Mouse (Mus musculus) heart, embryonic 12.5 days (tissue): ENCODE results near the gene Pip5k1b. TPM values are rescaled to one million over a fixed set of nuclear protein-coding genes. Genes with fewer than 3 reads are reported as not detected.

ENCODE experiments used
- ATAC-seq: fragments of 200-750 bp; cut with Nextera tagmentation; 2 replicates; pipeline ENCODE4 v1.8.0; 2017; ENCODE audit warnings: moderate TSS enrichment, moderate library complexity; ENCODE audit not compliant: insufficient number of reproducible peaks, low FRiP score
- H3K27ac ChIP-seq: fragments of 300-500 bp; sonication (generic); 2 replicates; pipeline ENCODE4 v1.5.1; 2016; ENCODE audit warnings: mild to moderate bottlenecking, moderate library complexity; ENCODE audit not compliant: poor library complexity, severe bottlenecking
- H3K27me3 ChIP-seq: fragments of 300-500 bp; sonication (generic); replicated peaks from 2 replicates; pipeline ENCODE4 v1.6.1; 2016; ENCODE audit warnings: mild to moderate bottlenecking, moderate library complexity
- H3K36me3 ChIP-seq: fragments of 300-500 bp; sonication (generic); 2 replicates; pipeline ENCODE4 v1.6.1; 2016; ENCODE audit warnings: mild to moderate bottlenecking, moderate library complexity
- H3K4me1 ChIP-seq: fragments of 300-500 bp; sonication (generic); replicated peaks from 2 replicates; pipeline ENCODE4 v1.6.1; 2016; ENCODE audit warnings: mild to moderate bottlenecking
- H3K4me2 ChIP-seq: fragments of 300-500 bp; sonication (generic); 2 replicates; pipeline ENCODE4 v1.6.1; 2016; ENCODE audit warnings: mild to moderate bottlenecking, moderate library complexity
- H3K4me3 ChIP-seq: fragments of 300-500 bp; sonication (generic); 2 replicates; pipeline ENCODE4 v1.5.1; 2016; ENCODE audit warnings: mild to moderate bottlenecking
- H3K9ac ChIP-seq: fragments of 300-500 bp; sonication (generic); 2 replicates; pipeline ENCODE4 v1.6.1; 2016; ENCODE audit warnings: mild to moderate bottlenecking, moderate library complexity
- H3K9me3 ChIP-seq: fragments of 300-500 bp; sonication (generic); replicated peaks from 2 replicates; pipeline ENCODE4 v1.6.1; 2016; ENCODE audit warnings: mild to moderate bottlenecking, moderate library complexity
- WGBS: fragments of 180-500 bp; shearing (Covaris S2); methylation state at CpG from one replicate; pipeline ENCODE4 v1.1.7; 2016; 5-methylcytosine and 5-hydroxymethylcytosine counted together
- polyA plus RNA-seq: library from polyadenylated mRNA; unstranded; fragments of >200 nt; fragmentation: Nextera tagmentation; extraction: Ambion mirVana; gene quantifications from 2 replicates; pipeline ENCODE4 v1.2.1, GENCODE M21; 2016

Gene Pip5k1b
- polyA plus RNA-seq: 8.6 and 9.4 TPM in 2 replicates

DNA sequence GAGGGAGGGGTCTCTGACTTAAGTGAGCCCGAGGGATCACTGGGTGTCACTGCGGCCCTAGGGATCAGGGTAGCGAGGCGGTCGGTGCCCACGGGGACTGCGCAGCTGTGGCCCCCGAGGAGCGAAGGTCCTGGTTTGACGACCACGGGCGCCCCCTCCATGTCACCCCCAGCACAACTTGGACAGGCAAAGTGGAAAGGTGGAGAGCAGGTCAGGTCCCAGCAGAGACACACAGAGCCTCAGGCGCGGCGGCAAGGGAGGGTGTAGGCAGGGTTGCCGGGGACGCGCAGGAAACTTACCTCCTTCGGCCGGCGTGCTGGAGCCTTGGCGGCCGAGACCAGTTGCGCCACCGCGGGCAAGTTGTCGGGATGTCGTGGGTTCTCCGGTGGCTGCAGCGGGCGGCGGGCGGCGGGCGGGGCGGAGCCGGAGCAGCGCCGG, at the start of gene Pip5k1b:
Pip5k1b (minus strand) TSS at position 407 of the 438 bp plus-strand sequence.
- H3K9me3 ChIP-seq: 0 out of 2 replicates have a peak, but pooled peaks cover 3% of the 10 kb centered on the region
- H3K4me1 ChIP-seq: peaks cover 49% of the 10 kb centered on the region
- WGBS: under 1% methylated on average over 38 of the region's 39 CpGs
- H3K27ac ChIP-seq: peak within 1 kb of the TSS; percentile 89
- peak; percentile 65 for ATAC-seq
- H3K4me2 ChIP-seq: peak within 1 kb of the TSS; percentile 97
- no peaks in the 10 kb centered on the region for H3K36me3 ChIP-seq
- H3K4me3 ChIP-seq: peak within 1 kb of the TSS; percentile 83
- peak within 1 kb of the TSS; percentile 87 for H3K9ac ChIP-seq
- H3K27me3 ChIP-seq: no peaks in the 10 kb centered on the region

DNA sequence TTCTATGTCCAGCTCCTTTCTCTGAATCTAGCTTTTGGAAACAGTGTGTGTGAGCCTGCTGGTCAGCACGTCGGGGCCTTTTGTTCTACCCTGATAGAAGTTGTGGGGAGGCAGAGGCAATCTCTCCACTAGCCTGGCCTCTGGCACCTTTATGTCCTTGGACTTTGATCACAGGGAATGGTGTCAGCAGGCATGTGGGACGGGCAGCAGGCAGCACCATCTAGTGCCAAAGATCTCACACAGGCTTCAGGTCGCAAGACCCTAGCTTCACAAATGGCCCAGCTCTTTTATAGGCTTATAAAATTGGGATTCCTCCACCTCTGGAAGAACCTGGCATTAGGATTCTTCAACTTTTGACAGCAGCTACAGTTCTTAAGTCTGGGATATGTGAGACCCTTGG, 48.4 kb upstream of the Pip5k1b start:
- H3K36me3 ChIP-seq: no peaks in the 10 kb centered on the region
- H3K4me3 ChIP-seq: no peak overlapping the region
- no peak overlapping the region for H3K4me2 ChIP-seq
- H3K27ac ChIP-seq: no peak overlapping the region
- H3K9ac ChIP-seq: no peak overlapping the region
- no peak for ATAC-seq
- H3K4me1 ChIP-seq: no peaks in the 10 kb centered on the region
- H3K27me3 ChIP-seq: no peaks in the 10 kb centered on the region
- WGBS: 65% methylated on average over 4 of the region's 4 CpGs
- H3K9me3 ChIP-seq: peaks cover 3% of the 10 kb centered on the region; the same call in 1 of the 2 replicates

DNA sequence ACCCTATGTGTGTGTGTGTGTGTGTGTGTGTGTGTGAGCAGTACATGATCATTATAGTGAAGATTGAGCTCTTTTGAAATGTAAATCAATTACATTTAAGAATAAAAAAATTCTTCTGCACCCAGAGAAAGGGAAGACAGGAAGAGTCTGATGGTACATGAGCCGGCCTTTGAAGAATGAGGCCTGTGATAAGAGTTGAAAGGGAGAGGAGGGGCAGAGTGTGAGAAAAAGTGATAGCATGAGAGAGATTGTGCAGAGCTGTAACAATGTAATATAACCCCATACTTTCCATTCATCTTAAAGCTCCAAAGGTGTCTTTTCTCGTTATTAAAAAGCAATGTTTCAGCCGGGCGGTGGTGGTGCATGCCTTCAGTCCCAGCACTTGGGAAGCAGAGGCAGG, 47.8 kb upstream of the Pip5k1b start:
- no peaks in the 10 kb centered on the region for H3K4me1 ChIP-seq
- 62% methylated on average over 4 of the region's 4 CpGs for WGBS
- no peak for ATAC-seq
- no peak overlapping the region for H3K27ac ChIP-seq
- H3K27me3 ChIP-seq: no peaks in the 10 kb centered on the region
- no peak overlapping the region for H3K9ac ChIP-seq
- H3K4me3 ChIP-seq: no peak overlapping the region
- H3K4me2 ChIP-seq: no peak overlapping the region
- peaks cover 3% of the 10 kb centered on the region; the same call in 1 of the 2 replicates for H3K9me3 ChIP-seq
- H3K36me3 ChIP-seq: no peaks in the 10 kb centered on the region

DNA sequence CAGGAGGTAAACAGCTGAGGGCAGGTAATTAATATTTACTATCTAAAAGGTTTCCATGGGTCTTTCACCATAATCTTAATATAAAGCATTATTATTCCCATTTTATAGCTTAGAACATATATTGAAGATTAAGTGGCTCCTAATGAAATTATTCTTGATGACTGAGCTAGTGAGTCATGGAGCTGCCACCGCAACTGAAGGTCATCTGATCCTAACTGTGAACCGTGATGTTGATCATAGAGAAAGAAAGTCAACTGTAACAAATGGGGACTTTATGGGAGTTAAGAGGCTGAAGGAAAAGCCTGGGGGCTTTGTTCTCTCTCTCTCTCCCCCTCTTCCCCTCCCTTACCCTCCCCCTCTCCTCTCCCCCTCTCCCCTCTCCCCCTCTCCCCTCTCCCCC, 31.1 kb upstream of the Pip5k1b start:
- H3K4me3 ChIP-seq: no peak overlapping the region
- no peak for ATAC-seq
- no peak overlapping the region for H3K27ac ChIP-seq
- no peaks in the 10 kb centered on the region for H3K36me3 ChIP-seq
- WGBS: 56% methylated on average over 2 of the region's 2 CpGs
- no peaks in the 10 kb centered on the region for H3K27me3 ChIP-seq
- H3K4me2 ChIP-seq: no peak overlapping the region
- no peaks in the 10 kb centered on the region; the same call in 1 of the 2 replicates for H3K4me1 ChIP-seq
- no peaks in the 10 kb centered on the region for H3K9me3 ChIP-seq
- no peak overlapping the region for H3K9ac ChIP-seq

DNA sequence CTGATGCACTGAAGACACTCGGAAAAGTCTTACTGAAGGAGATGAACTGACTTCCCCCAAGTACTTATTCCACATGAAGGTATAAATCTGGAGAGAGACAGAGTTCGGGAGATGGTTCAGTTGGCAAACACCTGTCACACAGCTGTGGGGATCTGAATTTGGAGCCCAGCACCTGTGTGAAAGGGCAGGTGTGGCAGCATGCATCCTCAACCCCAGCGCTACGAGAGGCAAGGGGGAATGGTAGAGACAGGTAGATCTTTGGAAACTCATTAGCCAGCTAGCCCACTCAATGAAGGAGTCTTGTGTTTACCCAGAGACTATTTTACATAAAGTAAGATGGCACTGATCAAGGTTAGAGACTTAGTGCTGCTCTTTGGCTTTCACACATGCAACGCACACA, 29.5 kb upstream of the Pip5k1b start:
- no peak for ATAC-seq

DNA sequence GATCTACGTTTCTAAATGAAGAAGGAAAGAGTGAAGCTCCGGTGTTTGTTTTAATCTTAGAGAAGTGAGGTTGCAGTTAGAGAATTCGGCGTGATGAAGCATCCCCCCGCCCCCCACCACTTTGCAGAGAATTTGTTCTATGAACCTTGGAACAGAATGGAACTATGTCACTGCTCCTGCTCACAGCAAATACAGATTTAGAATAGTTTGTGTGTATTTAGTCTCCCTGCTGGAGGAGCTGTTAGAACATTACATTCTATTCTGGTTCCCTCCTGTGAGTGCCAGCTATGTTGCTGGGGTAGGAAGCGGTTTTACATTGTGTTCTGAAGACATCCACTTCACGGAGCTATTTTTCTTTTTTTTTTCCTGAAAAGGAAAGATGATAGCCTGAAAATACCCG, 28.3 kb upstream of the Pip5k1b start:
- WGBS: 83% methylated on average over 8 of the region's 8 CpGs
- H3K9ac ChIP-seq: no peak overlapping the region
- no peaks in the 10 kb centered on the region for H3K36me3 ChIP-seq

More for the DNA sequence above, 29.5 kb upstream of the Pip5k1b start:
- Histone ChIP-seq H3K27me3 (no peaks in the 10 kb centered on the region), H3K4me3 (no peak overlapping the region), H3K9ac (no peak overlapping the region), H3K4me2 (no peak overlapping the region), H3K27ac (no peak overlapping the region), H3K4me1 (no peaks in the 10 kb centered on the region; the same call in 1 of the 2 replicates), H3K36me3 (no peaks in the 10 kb centered on the region), H3K9me3 (no peaks in the 10 kb centered on the region)
- 94% methylated on average over 5 of the region's 5 CpGs for WGBS

DNA sequence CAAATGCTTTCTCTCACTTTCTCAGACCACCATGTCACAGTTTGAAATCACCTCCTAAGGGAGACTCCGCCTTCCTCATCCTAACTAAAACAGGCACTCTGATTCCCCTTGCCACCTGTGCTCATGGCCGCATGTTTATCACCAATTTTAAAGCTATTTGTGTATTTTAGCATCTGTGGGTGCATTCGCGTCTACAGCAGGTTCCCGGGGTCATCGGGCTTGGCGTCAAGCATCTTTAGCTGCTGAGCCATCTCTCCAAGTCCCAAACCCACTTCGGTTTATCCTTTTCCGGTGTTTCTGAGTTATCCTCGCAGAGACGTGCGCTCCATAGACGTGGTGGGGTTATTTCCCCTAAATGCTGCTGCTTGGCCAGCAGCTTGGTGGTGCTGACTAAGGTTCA, 20.5 kb upstream of the Pip5k1b start:
- Histone ChIP-seq H3K9ac (no peak overlapping the region), H3K4me2 (no peak overlapping the region), H3K36me3 (no peaks in the 10 kb centered on the region), H3K9me3 (no peaks in the 10 kb centered on the region), H3K27me3 (0 out of 2 replicates have a peak, but pooled peaks cover 3% of the 10 kb centered on the region), H3K4me3 (no peak overlapping the region), H3K27ac (no peak overlapping the region), H3K4me1 (peaks cover 6% of the 10 kb centered on the region; the same call in 1 of the 2 replicates)
- 88% methylated on average over 13 of the region's 13 CpGs for WGBS
- no peak for ATAC-seq

More for the DNA sequence above, 28.3 kb upstream of the Pip5k1b start:
- no peak overlapping the region for H3K27ac ChIP-seq
- no peaks in the 10 kb centered on the region; the same call in 1 of the 2 replicates for H3K4me1 ChIP-seq
- H3K27me3 ChIP-seq: no peaks in the 10 kb centered on the region
- H3K9me3 ChIP-seq: no peaks in the 10 kb centered on the region
- no peak for ATAC-seq
- no peak overlapping the region for H3K4me3 ChIP-seq
- H3K4me2 ChIP-seq: no peak overlapping the region

DNA sequence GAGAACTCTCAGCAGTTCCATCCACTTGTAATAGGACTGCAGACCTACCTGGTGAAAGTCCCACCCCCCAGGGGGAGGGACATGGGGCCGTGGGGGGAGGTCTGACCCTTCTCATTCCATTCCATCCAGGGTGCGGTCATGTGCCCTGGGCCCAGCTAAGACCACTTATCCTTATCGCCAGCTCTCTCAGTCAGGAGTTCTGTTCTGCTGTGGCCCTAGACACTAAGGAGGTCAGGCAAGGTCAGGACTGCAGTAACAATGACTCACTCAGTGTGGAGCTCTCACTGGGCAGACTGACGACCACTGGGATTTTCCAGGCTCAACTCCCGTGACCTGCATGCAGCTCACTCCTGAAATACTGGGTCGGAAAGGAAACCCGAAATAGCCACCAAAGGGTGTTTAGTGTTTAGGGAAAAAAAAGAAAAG, 16.1 kb upstream of the Pip5k1b start:
- Histone ChIP-seq H3K4me1 (peaks cover 6% of the 10 kb centered on the region; the same call in 1 of the 2 replicates), H3K27ac (peak overlapping the region; percentile 41; the same call in 1 of the 2 replicates), H3K4me2 (no peak overlapping the region), H3K4me3 (no peak overlapping the region), H3K36me3 (no peaks in the 10 kb centered on the region), H3K9ac (no peak overlapping the region), H3K27me3 (0 out of 2 replicates have a peak, but pooled peaks cover 3% of the 10 kb centered on the region), H3K9me3 (no peaks in the 10 kb centered on the region)
- ATAC-seq: peak; percentile 68
- WGBS: 23% methylated on average over 7 of the region's 7 CpGs

DNA sequence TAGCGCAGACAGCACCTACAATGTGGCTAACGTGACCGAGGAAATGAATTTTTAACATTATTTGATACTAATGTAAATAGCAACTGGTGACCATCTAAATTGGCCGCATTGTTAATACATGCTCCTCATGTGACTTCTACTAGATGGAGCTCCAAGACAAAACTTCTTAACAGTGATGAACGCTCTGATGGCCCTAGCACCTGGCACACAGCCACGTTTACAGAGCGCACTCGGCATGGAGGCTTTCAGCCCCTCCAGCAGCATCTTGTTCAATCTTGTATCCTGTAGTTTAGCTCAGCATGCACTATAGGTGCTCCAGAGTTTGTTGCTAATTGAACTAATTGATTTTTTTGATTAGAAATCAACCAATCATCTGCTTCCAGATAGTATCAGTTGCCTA, 15.3 kb upstream of the Pip5k1b start:
- no peaks in the 10 kb centered on the region for H3K27me3 ChIP-seq

DNA sequence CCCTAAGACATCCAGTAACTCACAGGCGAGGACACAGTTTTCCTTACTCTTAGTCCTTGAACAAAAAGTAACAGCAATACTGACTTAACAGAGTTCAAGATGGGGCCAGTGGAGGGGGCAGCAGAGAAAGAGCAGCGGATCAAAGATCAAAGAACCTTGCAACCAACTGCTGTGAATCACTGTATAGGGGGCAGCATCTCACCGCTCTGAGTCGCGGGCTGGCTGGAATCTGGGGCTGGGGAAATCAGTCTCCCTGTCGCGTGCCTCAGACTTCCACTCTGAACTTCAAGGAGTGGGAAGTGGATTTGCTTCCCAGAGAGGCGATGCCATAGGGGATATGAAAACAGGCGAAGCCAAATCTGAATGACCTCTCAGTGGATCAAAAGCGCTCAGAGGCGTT, 1.8 kb upstream of the Pip5k1b start:
- Histone ChIP-seq H3K9ac (peak overlapping the region; percentile 87), H3K27me3 (no peaks in the 10 kb centered on the region), H3K27ac (no peak overlapping the region; the same call in 1 of the 2 replicates), H3K4me1 (peaks cover 43% of the 10 kb centered on the region), H3K36me3 (no peaks in the 10 kb centered on the region), H3K9me3 (peaks cover 6% of the 10 kb centered on the region; the same call in 1 of the 2 replicates), H3K4me2 (peak overlapping the region; percentile 97), H3K4me3 (peak overlapping the region; percentile 83)
- no peak for ATAC-seq
- 1% methylated on average over 11 of the region's 11 CpGs for WGBS

More for the DNA sequence above, 15.3 kb upstream of the Pip5k1b start:
- Histone ChIP-seq H3K9ac (no peak overlapping the region), H3K4me2 (no peak overlapping the region), H3K4me3 (no peak overlapping the region), H3K9me3 (no peaks in the 10 kb centered on the region), H3K36me3 (no peaks in the 10 kb centered on the region), H3K4me1 (peaks cover 6% of the 10 kb centered on the region; the same call in 1 of the 2 replicates), H3K27ac (peak overlapping the region; percentile 41; the same call in 1 of the 2 replicates)
- ATAC-seq: no peak
- WGBS: 79% methylated on average over 8 of the region's 8 CpGs

DNA sequence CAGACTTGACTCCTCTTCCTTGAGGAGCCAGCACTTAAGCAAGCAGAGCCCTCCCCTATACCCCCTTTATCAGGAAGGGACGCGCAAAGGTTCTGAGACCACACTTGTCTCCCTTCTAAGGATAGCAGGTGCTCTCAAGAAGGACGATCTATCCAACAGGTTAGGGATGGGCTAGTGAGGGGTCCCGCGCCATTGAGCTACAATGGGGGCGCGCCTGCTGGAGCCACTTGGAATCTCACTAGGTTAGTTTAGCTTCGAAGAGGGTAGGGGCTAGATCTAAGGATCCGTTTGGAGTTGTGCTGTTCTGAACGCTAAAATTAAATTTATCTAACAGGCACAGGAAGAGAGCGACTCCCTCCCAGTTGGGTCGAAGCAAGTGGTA, 904 bp upstream of the Pip5k1b start:
- H3K9me3 ChIP-seq: peaks cover 6% of the 10 kb centered on the region; the same call in 1 of the 2 replicates
- H3K4me3 ChIP-seq: peak overlapping the region; percentile 83
- WGBS: under 1% methylated on average over 12 of the region's 12 CpGs
- H3K9ac ChIP-seq: peak overlapping the region; percentile 87
- no peaks in the 10 kb centered on the region for H3K27me3 ChIP-seq
- H3K27ac ChIP-seq: peak overlapping the region; percentile 89
- 0 out of 2 replicates have a peak, but pooled peaks have one; percentile 2 for ATAC-seq
- H3K4me2 ChIP-seq: peak overlapping the region; percentile 97
- H3K4me1 ChIP-seq: peaks cover 43% of the 10 kb centered on the region
- no peaks in the 10 kb centered on the region for H3K36me3 ChIP-seq
